Mouse (Mus musculus) heart, adult 9 months (tissue): ENCODE measurements around the gene Cdh6.

ENCODE experiments used
- DNase-seq, 2 experiments: peaks; one replicate each; pipeline ENCODE4 v3.0.0; 2022; ENCODE audit warnings: low spot score in 2 of 2

Gene Cdh6

DNA sequence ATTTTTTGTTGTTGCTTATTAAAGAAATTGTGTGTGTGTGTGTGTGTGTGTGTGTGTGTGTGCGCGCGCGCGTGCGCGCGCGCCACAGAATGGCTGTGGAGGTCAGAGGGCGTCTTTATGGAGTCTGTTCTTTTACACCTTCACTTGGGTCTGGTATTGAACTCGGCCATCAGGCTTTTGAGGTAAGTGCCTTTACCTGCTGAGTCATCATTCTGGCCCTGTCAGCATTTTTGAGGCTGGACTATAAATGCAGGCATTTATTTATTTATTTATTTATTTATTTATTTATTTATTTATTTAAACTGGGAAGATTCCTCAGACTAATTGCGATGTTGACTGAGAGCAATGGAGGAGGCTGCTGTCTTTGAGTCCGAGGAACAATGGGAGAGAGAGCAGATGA is 109.8 kb downstream of the Cdh6 start:
- no peak for DNase-seq

DNA sequence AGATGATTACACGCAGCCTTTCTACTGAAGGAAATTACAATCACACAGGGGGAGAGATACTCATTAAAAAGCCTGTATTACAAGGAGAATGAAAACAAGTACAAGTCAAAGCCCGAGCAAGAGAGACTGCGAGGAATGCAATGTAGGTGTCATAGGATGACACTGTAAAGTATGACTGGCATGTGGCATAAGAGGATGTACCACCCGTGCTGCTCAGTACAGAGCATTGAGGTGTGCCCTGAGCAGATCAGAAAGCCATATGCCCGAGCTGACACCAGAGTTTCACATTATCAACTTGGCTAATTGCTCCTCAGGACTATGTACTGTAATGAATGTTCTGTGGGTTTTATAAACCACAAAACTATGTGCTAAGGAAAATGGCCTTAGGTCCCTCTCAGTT is 115.7 kb downstream of the Cdh6 start:
- no peak for DNase-seq

DNA sequence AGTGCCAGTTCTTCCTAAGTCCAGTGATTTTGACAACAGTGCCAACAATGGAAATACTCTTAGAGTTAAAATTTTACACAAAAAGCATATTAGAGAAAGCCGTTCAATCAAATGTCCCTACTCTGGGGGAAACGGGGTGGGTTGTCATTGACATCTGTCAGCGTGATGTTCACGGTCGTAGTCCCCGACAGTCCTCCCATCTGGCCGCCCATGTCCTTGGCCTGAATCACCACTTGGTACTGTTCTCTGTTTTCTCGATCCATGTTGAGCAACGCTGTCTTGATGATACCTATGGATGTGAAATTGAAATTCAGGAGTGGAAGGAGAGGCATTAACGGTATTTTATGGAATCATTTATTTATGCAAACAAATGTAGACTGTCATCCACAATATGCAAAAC is 116.2 kb downstream of the Cdh6 start:
- no peak for DNase-seq

DNA sequence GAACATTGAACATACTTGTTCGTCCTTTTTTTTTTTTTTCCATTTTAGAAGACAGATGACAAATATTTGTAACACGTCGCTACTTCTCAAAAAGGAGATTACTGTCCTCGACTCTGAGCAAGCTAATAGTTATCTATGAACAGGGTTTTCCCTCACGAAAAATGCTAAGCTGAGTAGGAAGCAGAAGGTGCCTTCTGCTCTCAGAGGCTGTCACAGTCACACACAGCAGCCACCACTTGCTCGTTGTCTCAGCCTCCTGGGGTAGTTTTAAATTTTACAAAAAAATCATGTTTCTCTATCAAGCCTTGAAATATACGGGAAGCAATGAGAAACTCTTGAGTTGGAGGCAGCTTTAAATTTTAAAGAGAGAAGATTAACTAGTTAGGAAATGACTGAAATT is 125.6 kb downstream of the Cdh6 start:
- DNase-seq, result no peak

DNA sequence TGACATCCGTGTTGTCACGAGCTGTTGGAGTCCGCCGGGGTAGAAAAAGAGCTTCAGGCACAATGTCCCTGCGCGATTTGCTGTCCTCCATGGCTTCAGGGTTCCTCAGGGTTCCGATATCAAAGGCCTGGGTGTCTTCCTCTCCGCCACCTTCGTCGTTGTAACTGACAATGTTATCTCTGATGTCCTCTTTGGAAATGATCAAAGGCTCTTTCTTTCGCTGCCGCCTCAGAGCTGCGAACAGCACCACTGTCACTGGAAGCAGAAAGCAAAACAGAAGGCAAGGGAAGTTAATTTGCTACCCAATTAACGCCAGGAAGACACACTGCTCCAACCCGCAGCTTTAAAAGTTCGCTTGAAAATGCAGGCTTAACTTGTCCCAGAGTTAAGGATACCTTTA is 139.0 kb downstream of the Cdh6 start:
- DNase-seq, result no peak

DNA sequence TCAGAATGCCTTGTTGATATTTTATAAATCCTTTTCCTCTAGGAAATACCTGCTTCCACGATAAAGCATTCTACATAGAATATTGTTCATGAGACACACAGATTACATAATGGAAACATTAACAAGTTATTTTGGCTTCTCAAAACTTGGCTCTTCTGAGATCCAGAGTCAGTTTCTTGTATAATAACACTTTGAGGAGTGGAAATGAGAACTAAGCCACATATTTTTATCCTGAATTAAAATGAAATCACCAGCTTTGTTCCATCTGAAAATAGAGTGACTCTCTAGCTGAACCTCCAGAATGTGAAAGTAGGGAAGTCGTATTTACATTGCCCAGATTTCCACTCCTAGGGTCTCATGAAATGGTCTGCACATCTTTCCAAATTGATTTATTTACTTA is 142.8 kb downstream of the Cdh6 start:
- no peak for DNase-seq

DNA sequence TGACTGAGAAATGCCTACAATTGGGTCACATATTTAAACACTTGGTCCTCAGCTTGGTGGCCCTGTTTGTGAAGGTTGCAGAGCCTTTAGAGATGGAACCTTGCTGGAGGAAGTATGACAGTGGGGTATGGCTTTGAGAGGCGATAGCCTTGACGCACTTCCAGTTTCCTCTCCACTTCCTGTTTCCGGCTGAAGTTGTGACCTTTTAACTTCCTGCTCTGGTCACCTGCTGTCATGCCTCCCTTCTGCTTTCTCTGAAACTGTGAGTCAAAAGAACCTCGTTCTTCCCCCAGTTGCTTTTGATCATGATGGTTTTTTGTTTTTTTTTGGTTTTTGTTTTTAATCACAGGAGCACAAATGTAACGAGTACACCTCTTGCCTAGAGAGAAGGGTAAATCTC is 146.0 kb downstream of the Cdh6 start:
- DNase-seq, result no peak

DNA sequence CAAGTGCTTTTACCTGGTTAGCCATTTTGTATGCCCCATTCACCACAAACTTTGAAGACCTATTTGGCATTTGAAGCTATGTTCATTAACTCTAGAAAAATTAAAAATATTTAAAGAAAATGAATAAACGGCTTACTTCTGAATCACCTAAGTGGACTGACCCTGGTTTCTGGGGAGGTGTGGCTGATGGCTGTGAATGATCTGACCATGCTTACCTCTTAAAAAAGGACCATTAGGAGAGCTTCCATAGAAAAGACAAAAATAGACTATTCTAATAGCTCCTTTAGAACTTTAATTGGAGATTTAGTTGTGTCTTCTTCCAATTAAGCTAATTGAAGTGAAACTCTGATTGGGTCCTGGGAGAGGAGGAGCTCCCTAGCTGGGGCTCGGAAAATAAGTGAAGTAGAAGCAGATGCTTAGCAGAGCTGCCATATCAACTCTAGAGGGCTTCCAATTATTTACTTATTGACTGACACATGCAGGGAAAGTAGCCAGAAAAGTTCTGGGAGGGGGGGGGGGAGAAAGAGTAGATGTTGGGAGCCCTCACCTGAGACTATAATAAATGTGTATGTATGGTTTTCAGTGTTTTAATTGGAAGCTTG is 156.6 kb downstream of the Cdh6 start:
- no peak for DNase-seq

DNA sequence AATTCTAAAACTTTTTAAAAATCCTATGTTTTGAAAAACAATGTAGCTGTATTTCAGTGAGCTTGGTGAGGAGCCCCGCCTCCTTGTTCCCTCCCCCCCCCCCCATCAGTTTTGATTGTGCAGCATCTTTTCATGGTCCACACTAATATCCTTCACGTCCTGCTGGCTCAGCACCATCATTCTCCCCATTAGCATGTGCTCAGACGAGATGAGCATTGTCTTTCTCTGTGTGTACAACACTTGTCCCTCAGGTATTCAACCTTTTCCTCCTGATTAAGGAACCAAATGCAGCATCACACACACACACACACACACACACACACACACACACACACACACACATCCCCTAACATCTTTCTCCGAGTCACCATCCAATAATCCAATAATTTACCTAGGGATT is 164.7 kb downstream of the Cdh6 start:
- no peak for DNase-seq

DNA sequence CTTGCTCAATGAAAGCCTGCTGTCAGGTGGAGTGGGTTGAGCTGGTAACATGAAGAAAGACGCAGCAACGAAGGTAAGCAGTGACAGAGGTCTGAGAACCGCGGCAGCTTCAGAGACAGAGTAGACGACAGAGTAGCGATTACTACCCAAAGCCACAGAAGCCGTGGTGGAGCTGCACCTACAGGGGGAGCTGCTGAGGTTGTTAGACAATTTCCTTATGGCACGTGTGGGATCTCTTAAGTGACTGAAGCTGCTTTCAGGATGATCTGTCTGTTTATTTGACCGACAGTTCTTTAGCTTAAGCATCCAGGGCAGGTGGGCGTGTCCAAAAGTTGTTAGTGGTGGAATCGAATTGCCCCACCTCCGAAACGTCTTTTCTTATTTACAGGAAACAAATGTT is 167.5 kb downstream of the Cdh6 start:
- no peak for DNase-seq

DNA sequence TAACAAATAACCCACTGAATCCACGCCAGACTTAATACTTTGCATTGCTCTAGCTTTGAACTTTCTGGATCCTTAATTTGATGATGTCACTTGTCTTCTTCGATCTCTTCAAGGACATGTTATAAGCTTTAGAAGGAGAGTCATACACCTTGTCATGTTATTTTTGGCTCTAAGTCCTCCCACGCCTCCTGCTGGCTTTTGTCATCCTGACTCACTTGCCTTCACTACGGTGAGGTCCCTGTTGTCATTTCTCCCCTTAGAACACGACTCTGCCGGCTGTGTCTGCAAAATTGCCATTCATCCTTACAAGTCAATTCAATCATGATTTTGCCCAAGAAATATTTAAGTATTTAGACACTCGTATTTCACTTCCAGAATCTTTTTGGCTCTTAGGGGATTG is 171.9 kb downstream of the Cdh6 start:
- DNase-seq, result no peak

DNA sequence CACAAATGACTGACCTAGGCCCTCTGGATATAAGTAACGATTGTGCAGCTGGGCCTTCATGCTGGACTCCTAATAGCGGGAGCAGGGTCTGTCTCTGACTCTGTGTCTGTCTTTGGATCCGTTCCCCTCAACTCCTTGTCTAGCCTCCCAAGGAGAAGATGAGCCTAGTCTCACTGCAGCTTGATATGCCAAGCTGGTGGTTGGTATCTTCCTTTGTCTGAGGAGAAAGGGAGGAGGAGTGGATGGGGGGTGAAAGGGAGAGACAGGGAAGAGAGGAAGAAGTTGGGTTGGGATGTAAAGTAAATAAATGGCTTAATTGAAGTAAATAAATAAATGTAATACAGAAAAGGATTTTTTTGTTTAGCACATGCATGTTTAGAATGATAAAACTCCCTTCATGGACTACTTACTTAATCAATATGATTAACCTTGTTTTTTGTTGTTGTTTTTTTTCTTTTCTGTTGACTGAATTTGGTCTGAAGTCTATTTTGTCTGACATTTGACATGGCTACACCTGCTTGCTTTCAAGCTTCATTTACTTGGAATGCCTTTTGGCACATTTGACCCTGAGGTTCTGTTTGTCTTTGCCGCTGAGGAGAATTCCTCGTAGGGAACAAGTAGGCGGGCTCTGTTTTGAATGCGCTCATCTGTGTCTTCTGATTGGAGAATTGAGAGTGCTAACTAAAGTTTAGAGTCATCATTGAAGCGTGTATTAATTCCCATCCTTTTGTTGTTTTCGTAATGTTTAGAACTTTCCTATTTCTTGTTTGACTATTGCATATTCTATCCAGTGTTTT is 178.7 kb downstream of the Cdh6 start:
- DNase-seq, result no peak
